Mouse (Mus musculus): Measurements from ENCODE around the gene Hps6.

DNA sequence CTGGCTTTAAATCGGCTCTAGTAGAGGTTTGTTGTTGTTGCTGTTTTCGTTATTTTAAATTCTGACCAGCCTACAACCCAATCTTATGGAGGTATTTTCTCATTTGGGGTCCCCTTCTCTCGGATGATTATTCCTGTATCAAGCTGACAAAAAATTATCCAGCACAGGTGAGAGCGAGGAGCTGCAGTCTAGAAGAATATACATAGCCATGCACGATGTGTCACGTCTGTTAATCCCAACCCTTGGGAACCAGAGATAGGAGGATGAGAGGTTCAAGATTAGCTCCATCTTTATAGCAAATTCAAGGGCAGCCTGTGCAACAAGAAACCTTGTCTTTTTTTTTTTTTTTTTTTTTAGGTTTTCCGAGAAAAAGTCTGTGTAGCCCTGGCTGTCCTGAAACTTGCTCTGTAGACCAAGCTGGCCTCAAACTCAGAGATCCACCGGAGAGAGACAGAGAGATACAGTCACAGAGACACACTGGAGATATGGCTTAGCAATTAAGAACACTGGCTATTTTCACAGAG lies 4.6 kb upstream of the Hps6 start:
- TF ChIP-seq EP300 (IDR thresholded peaks at IDR 0.05): no peak
- no peak for TF ChIP-seq CTCF (IDR thresholded peaks at IDR 0.05)

Data from lung, postnatal 0 days (tissue).